Mouse (Mus musculus): ENCODE measurements around the gene Tgfbr2. TPM values are rescaled to one million over a fixed set of nuclear protein-coding genes. Genes with fewer than 3 reads are reported as not detected.
"Not testable (repeated sequence)": the region's sequence is repeated elsewhere in the genome, so short reads cannot be mapped to it uniquely, and the experiment has no call there.

The Tgfbr2 gene
- polyA plus RNA-seq, 1 experiment from 2014 or later = 14.1 TPM

DNA sequence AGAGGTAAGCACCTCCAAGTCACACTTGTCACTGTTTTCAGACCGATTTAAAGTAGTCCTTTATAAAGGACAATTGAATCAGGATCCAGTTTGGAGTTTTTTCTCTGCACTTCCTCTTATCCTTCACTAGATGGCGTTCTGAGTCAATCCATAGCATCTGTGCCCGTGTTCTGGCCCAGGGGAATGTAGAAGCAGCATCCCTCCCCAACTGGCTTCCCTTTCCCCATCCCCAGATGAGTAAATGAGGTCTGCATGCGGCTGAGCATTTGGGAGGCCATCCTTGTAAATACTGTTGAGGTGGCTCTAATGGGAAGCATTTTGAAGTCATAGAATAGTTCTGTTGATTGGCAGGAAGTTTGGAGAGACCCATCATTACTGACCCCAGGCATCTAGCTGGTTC, 114.5 kb downstream of the Tgfbr2 start:
- WGBS = 10% methylated on average over 4 of the region's 4 CpGs
- H3K4me1 ChIP-seq = no peaks in the 10 kb centered on the region
- DNase-seq (ENCODE audit: low spot score) = no peak
- H3K4me3 ChIP-seq = no peak overlapping the region
- no peaks in the 10 kb centered on the region for H3K36me3 ChIP-seq
- H3K27ac ChIP-seq = no peak overlapping the region
- no peaks in the 10 kb centered on the region for H3K27me3 ChIP-seq (ENCODE audit: low read depth, poor library complexity, severe bottlenecking)
- no peaks in the 10 kb centered on the region for H3K9me3 ChIP-seq (replicated peaks)

DNA sequence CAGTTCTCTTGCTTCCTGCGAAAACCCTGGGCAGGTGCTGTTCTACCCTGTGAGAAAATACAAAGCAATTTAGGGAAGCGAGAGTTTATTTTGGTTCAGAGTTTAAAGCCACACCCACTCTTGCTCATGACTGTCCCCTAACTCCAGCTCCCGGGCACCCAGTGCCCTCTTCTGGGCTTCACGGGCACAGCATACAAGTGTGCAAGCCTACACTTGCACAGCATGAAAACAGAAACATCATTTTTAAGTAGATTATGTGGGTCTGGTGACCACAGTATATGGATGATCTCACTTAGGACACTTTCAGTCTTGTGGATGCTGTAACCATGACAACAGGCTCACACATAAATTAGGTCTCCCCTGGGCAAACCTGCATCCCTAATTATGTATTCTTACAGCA, 116.0 kb downstream of the Tgfbr2 start:
- no peak for DNase-seq (ENCODE audit: low spot score)
- H3K4me1 ChIP-seq = peaks cover 3% of the 10 kb centered on the region
- no peak overlapping the region for H3K4me3 ChIP-seq
- no peaks in the 10 kb centered on the region for H3K9me3 ChIP-seq (replicated peaks)
- 72% methylated on average over 4 of the region's 4 CpGs for WGBS
- no peak overlapping the region for H3K27ac ChIP-seq
- H3K36me3 ChIP-seq = no peaks in the 10 kb centered on the region
- H3K27me3 ChIP-seq (ENCODE audit: low read depth, poor library complexity, severe bottlenecking) = no peaks in the 10 kb centered on the region

DNA sequence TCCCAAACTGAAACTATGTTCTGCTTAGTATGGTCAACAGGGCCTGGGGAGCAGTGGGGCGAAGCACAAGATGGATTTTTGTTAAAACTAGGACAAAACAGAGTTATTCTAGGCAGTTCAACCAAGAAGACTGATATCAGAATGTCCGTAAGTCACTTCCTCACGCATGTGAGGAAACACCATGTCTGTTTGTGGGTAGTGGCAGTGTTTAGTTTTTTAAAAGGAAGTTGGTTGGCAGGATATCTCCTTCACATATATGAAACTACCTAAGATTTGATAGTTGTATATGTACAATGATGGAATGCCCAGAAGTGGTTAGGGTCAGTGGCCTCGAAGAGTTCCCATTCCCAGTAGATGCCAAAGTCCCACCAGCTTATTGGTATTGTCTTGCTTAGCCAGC, 116.7 kb downstream of the Tgfbr2 start:
- DNase-seq (ENCODE audit: low spot score) = no peak
- Histone ChIP-seq H3K27ac (no peak overlapping the region), H3K36me3 (no peaks in the 10 kb centered on the region), H3K4me3 (no peak overlapping the region), H3K4me1 (peaks cover 9% of the 10 kb centered on the region), H3K27me3 (ENCODE audit: low read depth, poor library complexity, severe bottlenecking) (no peaks in the 10 kb centered on the region), H3K9me3 (replicated peaks) (no peaks in the 10 kb centered on the region)
- WGBS = 94% methylated on average over 4 of the region's 4 CpGs

DNA sequence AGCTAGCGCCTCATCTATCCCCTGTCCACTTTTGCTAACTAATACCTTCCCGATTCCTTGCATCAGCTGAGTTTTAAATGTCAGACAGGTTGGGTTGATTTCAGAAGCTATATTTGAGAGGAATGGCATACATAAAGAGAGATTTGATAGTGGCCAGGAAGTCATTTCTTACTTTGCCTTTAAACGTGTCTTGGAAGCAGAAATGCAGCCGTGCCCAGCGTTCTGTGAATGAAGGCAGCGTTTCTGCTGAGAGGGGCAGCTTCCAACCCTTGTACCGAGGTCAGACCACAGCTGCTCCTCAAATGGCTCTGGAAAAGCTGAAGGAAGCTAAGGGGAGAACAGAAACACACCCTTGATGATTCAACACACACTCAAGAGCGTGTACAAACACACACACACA, 121.2 kb downstream of the Tgfbr2 start:
- WGBS = 84% methylated on average over 8 of the region's 8 CpGs
- no peaks in the 10 kb centered on the region for H3K27me3 ChIP-seq (ENCODE audit: low read depth, poor library complexity, severe bottlenecking)

DNA sequence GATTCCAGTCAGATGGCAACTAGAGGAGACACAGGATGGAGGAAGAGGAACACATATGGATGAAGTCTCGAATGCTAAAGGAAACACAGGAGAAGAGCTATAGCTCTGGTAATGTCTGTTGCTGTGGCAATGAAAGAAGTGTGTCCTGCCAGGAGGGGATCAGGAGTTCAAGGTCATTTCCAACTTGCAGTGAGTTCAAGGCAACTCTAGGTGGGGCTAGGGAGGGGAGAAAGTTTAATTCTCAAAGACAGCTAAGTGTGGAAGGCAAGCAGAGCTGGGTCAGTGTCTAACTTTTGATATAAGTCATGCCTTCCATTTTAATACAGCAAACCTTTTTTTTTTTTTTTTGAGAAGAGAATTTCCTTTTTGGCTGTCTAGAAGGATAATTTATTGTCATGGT, 125.2 kb downstream of the Tgfbr2 start:
- peaks cover 9% of the 10 kb centered on the region for H3K4me1 ChIP-seq
- no peaks in the 10 kb centered on the region for H3K36me3 ChIP-seq
- no peaks in the 10 kb centered on the region for H3K27me3 ChIP-seq (ENCODE audit: low read depth, poor library complexity, severe bottlenecking)
- no peak for DNase-seq (ENCODE audit: low spot score)
- H3K4me3 ChIP-seq = no peak overlapping the region
- H3K9me3 ChIP-seq (replicated peaks) = no peaks in the 10 kb centered on the region
- H3K27ac ChIP-seq = no peak overlapping the region
- 93% methylated on average over 1 of the region's 1 CpGs for WGBS

More for the DNA sequence above, 121.2 kb downstream of the Tgfbr2 start:
- Histone ChIP-seq H3K36me3 (no peaks in the 10 kb centered on the region), H3K4me1 (peaks cover 9% of the 10 kb centered on the region), H3K9me3 (replicated peaks) (no peaks in the 10 kb centered on the region), H3K27ac (no peak overlapping the region), H3K4me3 (no peak overlapping the region)
- DNase-seq (ENCODE audit: low spot score) = no peak

DNA sequence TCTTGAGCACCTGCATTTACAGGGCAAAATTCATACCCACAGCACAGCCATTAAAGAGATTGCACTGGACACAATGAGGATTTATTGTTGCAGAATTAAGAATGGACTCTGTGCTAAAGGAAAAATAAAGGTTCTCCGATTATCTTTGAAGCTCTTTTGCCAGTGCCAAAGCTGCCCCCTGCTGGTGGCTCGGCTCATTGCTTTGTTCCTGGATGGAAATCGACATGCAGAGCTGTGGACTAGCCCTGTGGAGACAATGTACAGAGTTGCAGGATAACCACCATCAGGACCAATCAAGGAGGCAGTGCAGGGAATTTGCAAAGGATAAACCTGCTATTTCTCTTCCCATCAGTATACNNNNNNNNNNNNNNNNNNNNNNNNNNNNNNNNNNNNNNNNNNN, 133.4 kb downstream of the Tgfbr2 start:
- Histone ChIP-seq H3K4me1 (no peaks in the 10 kb centered on the region), H3K36me3 (no peaks in the 10 kb centered on the region), H3K27me3 (ENCODE audit: low read depth, poor library complexity, severe bottlenecking) (peaks cover 3% of the 10 kb centered on the region; the same call in 1 of the 2 replicates), H3K27ac (no peak overlapping the region), H3K9me3 (replicated peaks) (no peaks in the 10 kb centered on the region), H3K4me3 (no peak overlapping the region)
- 29% methylated on average over 3 of the region's 3 CpGs for WGBS
- peak; percentile 88 for DNase-seq (ENCODE audit: low spot score)

DNA sequence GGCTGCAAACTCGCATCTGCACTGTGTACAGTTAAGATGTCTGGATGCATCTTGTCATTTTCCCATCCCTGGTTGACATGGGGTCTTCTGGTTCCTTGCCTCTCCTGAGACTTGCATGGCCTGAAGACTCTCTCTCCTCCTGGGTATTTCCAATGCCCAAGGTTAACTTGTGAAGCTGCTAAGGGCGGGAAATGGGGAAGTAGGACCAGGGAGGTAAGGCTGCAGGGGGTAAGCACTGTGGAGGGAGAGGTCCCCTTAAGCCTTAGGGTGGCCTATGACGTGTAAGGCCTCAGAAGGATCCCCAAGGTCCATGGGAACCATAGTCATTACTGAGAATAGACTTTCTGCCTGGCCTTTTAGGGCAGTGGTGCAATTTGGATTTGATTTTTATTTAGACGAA, 133.8 kb downstream of the Tgfbr2 start:
- no peaks in the 10 kb centered on the region for H3K9me3 ChIP-seq (replicated peaks)

DNA sequence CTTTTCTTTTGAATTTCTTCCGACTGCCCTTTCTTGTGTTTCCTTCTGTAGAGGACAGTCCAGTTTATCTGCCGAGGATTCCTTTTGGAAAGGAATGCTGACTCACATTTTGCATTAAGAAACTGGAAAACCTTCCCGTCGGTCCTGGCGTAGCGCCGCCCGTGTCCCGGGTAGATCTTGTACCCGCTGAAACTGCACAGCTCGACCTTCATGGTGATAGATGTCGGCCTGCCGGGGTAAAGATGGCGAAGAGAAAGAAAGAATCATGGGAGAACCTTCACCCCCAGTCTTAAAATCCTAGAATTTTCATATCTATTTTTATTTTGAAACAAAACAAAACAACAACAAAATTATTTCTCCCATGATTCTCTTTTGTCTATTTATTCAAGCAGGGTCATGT, 134.3 kb downstream of the Tgfbr2 start:
- not testable (repeated sequence) for H3K36me3 ChIP-seq; H3K4me1 ChIP-seq; H3K4me3 ChIP-seq; H3K9me3 ChIP-seq (replicated peaks); H3K27ac ChIP-seq; H3K27me3 ChIP-seq (ENCODE audit: low read depth, poor library complexity, severe bottlenecking); DNase-seq (ENCODE audit: low spot score)
- 94% methylated on average over 14 of the region's 14 CpGs for WGBS

More for the DNA sequence above, 133.8 kb downstream of the Tgfbr2 start:
- WGBS = 71% methylated on average over 4 of the region's 4 CpGs
- Histone ChIP-seq H3K27ac (no peak overlapping the region), H3K36me3 (no peaks in the 10 kb centered on the region), H3K4me3 (no peak overlapping the region), H3K27me3 (ENCODE audit: low read depth, poor library complexity, severe bottlenecking) (peaks cover 3% of the 10 kb centered on the region; the same call in 1 of the 2 replicates), H3K4me1 (no peaks in the 10 kb centered on the region)
- no peak for DNase-seq (ENCODE audit: low spot score)

DNA sequence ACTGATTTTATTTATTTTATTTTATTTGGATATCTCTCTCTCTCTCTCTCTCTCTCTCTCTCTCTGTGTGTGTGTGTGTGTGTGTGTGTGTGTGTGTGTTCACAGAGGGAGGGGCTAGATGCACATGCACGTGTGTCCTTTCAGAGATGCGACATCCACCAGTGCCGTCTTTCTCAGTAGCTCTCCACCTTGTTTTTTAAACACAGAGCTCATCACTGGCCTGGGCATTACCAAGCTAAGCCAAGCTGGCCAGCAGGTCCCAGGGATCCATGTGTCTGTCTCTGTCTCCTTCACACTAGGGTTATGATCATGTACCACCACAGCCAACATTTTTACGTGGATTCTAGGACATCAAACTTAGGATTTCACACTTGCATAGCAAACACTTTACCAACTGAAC, 135.2 kb downstream of the Tgfbr2 start:
- DNase-seq (ENCODE audit: low spot score) = no peak
- WGBS = 89% methylated on average over 4 of the region's 4 CpGs
- H3K9me3 ChIP-seq (replicated peaks) = no peaks in the 10 kb centered on the region

DNA sequence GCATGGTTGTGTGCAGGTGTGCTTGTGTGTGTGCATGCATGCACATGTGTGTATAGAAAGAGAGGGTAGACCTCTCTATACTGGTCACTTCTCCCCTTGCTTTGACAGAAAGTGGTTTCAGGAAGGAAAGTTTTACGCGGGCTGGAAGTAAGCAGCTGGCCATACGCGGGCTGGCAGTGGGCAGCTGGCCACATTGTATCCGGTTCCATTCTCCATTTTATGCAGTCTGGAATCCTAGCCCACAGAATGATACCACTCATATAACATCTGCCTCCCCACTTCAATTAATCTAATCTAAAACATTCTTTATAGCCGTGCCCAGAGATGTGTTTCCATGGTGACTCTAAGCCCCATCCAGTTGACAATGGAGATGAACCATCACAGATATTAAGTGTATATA, 136.9 kb downstream of the Tgfbr2 start:
- H3K36me3 ChIP-seq = no peaks in the 10 kb centered on the region
- DNase-seq (ENCODE audit: low spot score) = no peak
- no peaks in the 10 kb centered on the region for H3K9me3 ChIP-seq (replicated peaks)
- peaks cover 3% of the 10 kb centered on the region; the same call in 1 of the 2 replicates for H3K27me3 ChIP-seq (ENCODE audit: low read depth, poor library complexity, severe bottlenecking)
- H3K4me1 ChIP-seq = no peaks in the 10 kb centered on the region
- 89% methylated on average over 6 of the region's 6 CpGs for WGBS
- H3K27ac ChIP-seq = no peak overlapping the region
- H3K4me3 ChIP-seq = no peak overlapping the region

More for the DNA sequence above, 135.2 kb downstream of the Tgfbr2 start:
- no peak overlapping the region for H3K4me3 ChIP-seq
- H3K27ac ChIP-seq = no peak overlapping the region
- H3K36me3 ChIP-seq = no peaks in the 10 kb centered on the region
- H3K4me1 ChIP-seq = no peaks in the 10 kb centered on the region
- peaks cover 3% of the 10 kb centered on the region; the same call in 1 of the 2 replicates for H3K27me3 ChIP-seq (ENCODE audit: low read depth, poor library complexity, severe bottlenecking)

Data from limb, embryonic 10.5 days (tissue).